Mouse (Mus musculus): Measurements from ENCODE around the gene Olfr1102. TPM values are rescaled to one million over a fixed set of nuclear protein-coding genes. Genes with fewer than 3 reads are reported as not detected.

Olfr1102 gene
- not detected for total RNA-seq (2021)
- long read RNA-seq, experiment 1, result 0 reads
- long read RNA-seq, experiment 2, result 0 reads

GRCm38 (mm10) chr2:86998098-86998497 lies at the start of gene Olfr1102:
Gene Olfr1102, plus strand, starts transcription at chr2:86998398.
- intact Hi-C loops (cut with DNase I), result no loop called here
- DNase-seq, result no peak

- intact Hi-C loops (cut with DNase I), result no loop called here
- DNase-seq, result no peak
These were observed 37.6 kb upstream of the Olfr1102 start, which contains the start of gene Olfr1099 for GRCm38 (mm10) chr2:86960593-86960992. Gene Olfr1099, minus strand, starts transcription at chr2:86960693.

DNA sequence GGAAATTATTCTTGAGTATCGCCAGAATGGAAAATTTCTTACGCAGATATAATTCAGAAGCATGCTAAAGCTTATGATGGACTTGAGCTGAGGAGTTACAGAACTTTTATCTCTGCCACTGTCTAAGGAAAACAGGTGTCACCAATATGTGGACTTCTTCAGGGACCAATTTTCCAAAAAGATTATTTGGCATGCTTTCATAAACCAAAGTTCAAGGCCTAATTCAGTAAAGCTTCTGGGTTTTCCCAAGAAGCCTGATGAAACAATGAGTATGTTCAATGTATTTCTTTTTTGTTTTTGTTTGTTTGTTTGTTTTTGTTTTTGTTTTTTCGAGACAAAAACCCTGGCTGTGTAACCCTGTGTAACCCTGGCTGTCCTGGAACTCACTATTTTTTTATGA lies 18.3 kb upstream of the Olfr1102 start, which contains the start of gene Olfr1100:
Olfr1100 (minus strand) TSS at position 101 of the 400 bp plus-strand sequence.
- DNase-seq, result no peak
- intact Hi-C loops (cut with DNase I), result no loop called here

DNA sequence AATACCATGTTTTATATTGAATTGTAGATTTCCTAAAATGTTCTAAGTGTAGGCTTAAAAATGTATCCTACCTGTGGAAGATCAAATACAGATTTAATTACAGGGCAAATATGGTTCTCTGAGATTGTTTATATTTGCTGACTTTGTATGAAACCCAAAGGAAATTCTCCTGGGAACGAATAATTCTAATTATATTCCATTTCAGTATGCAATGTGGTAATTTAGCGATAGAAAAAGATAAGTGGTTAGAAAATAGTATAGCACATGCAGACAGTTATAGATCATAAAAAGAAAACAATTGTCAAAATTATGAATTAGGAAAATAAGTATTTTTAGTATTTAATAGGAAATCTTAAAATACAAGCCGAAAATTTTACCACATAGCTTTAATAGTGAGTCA lies 7.1 kb upstream of the Olfr1102 start, which contains the start of gene Olfr1101:
Olfr1101 (minus strand) TSS at position 101 of the 400 bp plus-strand sequence.
- intact Hi-C loops (cut with DNase I), result no loop called here
- no peak for DNase-seq

GRCm38 (mm10) chr2:87026980-87027379 lies 28.8 kb downstream of the Olfr1102 start, which contains the start of gene Olfr1104:
Gene Olfr1104, minus strand, starts transcription at chr2:87027080.
- intact Hi-C loops (cut with DNase I), result no loop called here
- no peak for DNase-seq

GRCm38 (mm10) chr2:87036431-87036830 lies 38.2 kb downstream of the Olfr1102 start, which contains the start of gene Olfr1105:
Gene Olfr1105, minus strand, starts transcription at chr2:87036531.
- intact Hi-C loops (cut with DNase I), result no loop called here
- DNase-seq, result no peak

GRCm38 (mm10) chr2:87052173-87052572 lies 54.0 kb downstream of the Olfr1102 start, which contains the start of gene Olfr1106:
Gene Olfr1106, minus strand, starts transcription at chr2:87052273.
- DNase-seq, result no peak
- intact Hi-C loops (cut with DNase I), result no loop called here

Other genes with a start within 250 kb of the Olfr1102 start
- gene Olfr1090, start 239.4 kb upstream of the Olfr1102 start, total RNA-seq (2021), result not detected
- not detected for gene Olfr1093, start 215.9 kb upstream of the Olfr1102 start, total RNA-seq (2021)
- gene Olfr141, start 188.4 kb upstream of the Olfr1102 start, total RNA-seq (2021), result not detected
- gene Olfr1094, start 173.7 kb upstream of the Olfr1102 start, total RNA-seq (2021), result not detected
- not detected for gene Olfr1095, start 146.7 kb upstream of the Olfr1102 start, total RNA-seq (2021)
- gene Gm13723, start 123.6 kb upstream of the Olfr1102 start, total RNA-seq (2021), result not detected
- not detected for gene Olfr1097, start 106.2 kb upstream of the Olfr1102 start, total RNA-seq (2021)
- not detected for gene Olfr1098, start 73.9 kb upstream of the Olfr1102 start, total RNA-seq (2021)
- gene Olfr1099, start 37.7 kb upstream of the Olfr1102 start, total RNA-seq (2021), result not detected
- not detected for gene Olfr1100, start 18.4 kb upstream of the Olfr1102 start, total RNA-seq (2021)
- gene Olfr1101, start 7.2 kb upstream of the Olfr1102 start, total RNA-seq (2021), result not detected
- not detected for gene Olfr1104, start 28.7 kb downstream of the Olfr1102 start, total RNA-seq (2021)
- not detected for gene Olfr1105, start 38.1 kb downstream of the Olfr1102 start, total RNA-seq (2021)
- not detected for gene Olfr1106, start 53.9 kb downstream of the Olfr1102 start, total RNA-seq (2021)
- not detected for gene Olfr1107, start 77.4 kb downstream of the Olfr1102 start, total RNA-seq (2021)
- gene Olfr1109, start 97.6 kb downstream of the Olfr1102 start, total RNA-seq (2021), result not detected
- gene Olfr259, start 116.2 kb downstream of the Olfr1102 start, total RNA-seq (2021), result not detected
- gene Olfr1110, start 141.9 kb downstream of the Olfr1102 start, total RNA-seq (2021), result not detected
- gene Olfr1111, start 154.2 kb downstream of the Olfr1102 start, total RNA-seq (2021), result not detected
- gene Olfr1112, start 189.4 kb downstream of the Olfr1102 start, total RNA-seq (2021), result not detected
- not detected for gene Olfr1113, start 210.6 kb downstream of the Olfr1102 start, total RNA-seq (2021)
- gene Olfr1115, start 249.6 kb downstream of the Olfr1102 start, total RNA-seq (2021), result not detected

Data from heart, postnatal 14 days (tissue).